Mouse (Mus musculus): Measurements from ENCODE around the gene Mrps24. TPM values are rescaled to one million over a fixed set of nuclear protein-coding genes. Genes with fewer than 3 reads are reported as not detected.

Gene Mrps24
- polyA plus RNA-seq, 1 experiment from 2014 or later: 122 TPM

DNA sequence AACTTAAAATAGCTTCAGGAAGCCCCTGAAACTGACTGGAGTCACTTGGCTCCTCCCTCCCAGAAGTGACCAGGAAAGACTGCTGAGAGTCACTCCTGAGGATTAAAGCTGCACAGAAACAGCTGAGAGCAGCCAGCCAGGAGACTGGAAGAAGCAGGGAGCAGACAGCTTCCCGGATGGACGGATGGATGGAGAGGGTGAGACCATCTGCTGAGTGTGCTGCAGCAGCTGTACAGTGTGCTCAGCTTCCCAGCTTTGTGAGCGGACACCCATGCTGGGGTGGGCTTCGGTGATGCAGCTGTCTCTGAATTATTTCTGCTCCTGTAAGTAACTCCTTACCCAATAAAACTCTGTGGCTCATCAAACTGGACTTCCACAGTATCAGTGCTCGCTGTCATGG lies 16.9 kb upstream of the Mrps24 start:
- Histone ChIP-seq H3K4me3 (ENCODE audit: low read depth, low read length) (no peak overlapping the region), H3K36me3 (replicated peaks; ENCODE audit: insufficient read depth, low read length) (no peaks in the 10 kb centered on the region), H3K27ac (ENCODE audit: low read depth) (no peak overlapping the region), H3K9ac (replicated peaks) (no peak overlapping the region), H3K9me3 (ENCODE audit: low read length) (no peaks in the 10 kb centered on the region), H3K4me2 (ENCODE audit: low read depth, low read length) (no peak overlapping the region), H3K27me3 (ENCODE audit: insufficient read depth, low read length) (no peaks in the 10 kb centered on the region), H3K4me1 (ENCODE audit: insufficient read depth) (peaks cover 13% of the 10 kb centered on the region)
- WGBS (ENCODE audit: insufficient replicate concordance): 83% methylated on average over 5 of the region's 5 CpGs
- no peak for DNase-seq
- TF ChIP-seq EP300 (IDR thresholded peaks at IDR 0.05; ENCODE audit: low read depth) (no peak), CTCF (IDR thresholded peaks at IDR 0.05; ENCODE audit: low read depth) (no peak)
- no peak for ATAC-seq

DNA sequence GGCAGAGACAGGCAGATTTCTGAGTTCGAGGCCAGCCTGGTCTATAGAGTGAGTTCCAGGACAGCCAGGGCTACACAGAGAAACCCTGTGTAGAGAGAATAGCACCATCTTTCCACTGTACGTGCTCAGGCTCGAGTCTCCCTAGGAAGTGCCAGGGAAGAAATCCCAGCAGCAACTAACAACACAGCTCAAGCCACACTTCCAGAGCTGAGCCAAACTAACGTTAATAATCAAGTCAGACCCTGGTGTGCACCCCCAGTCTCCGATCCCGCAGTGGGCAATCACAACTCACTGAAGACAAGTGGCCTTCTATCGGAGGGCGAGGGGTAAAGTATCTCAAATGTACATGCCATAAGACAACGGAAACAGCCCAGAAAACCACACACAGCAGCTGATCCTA lies 14.1 kb upstream of the Mrps24 start:
- Histone ChIP-seq H3K4me2 (ENCODE audit: low read depth, low read length) (no peak overlapping the region), H3K27ac (ENCODE audit: low read depth) (no peak overlapping the region), H3K9me3 (ENCODE audit: low read length) (no peaks in the 10 kb centered on the region), H3K4me1 (ENCODE audit: insufficient read depth) (peaks cover 13% of the 10 kb centered on the region), H3K36me3 (replicated peaks; ENCODE audit: insufficient read depth, low read length) (peaks cover 3% of the 10 kb centered on the region; the same call in 1 of the 2 replicates), H3K4me3 (ENCODE audit: low read depth, low read length) (no peak overlapping the region), H3K27me3 (ENCODE audit: insufficient read depth, low read length) (no peaks in the 10 kb centered on the region), H3K9ac (replicated peaks) (no peak overlapping the region)
- TF ChIP-seq EP300 (IDR thresholded peaks at IDR 0.05; ENCODE audit: low read depth): no peak
- TF ChIP-seq CTCF (IDR thresholded peaks at IDR 0.05; ENCODE audit: low read depth): no peak
- WGBS (ENCODE audit: insufficient replicate concordance): 79% methylated on average over 9 of the region's 9 CpGs
- DNase-seq (no peak), ATAC-seq (no peak)

DNA sequence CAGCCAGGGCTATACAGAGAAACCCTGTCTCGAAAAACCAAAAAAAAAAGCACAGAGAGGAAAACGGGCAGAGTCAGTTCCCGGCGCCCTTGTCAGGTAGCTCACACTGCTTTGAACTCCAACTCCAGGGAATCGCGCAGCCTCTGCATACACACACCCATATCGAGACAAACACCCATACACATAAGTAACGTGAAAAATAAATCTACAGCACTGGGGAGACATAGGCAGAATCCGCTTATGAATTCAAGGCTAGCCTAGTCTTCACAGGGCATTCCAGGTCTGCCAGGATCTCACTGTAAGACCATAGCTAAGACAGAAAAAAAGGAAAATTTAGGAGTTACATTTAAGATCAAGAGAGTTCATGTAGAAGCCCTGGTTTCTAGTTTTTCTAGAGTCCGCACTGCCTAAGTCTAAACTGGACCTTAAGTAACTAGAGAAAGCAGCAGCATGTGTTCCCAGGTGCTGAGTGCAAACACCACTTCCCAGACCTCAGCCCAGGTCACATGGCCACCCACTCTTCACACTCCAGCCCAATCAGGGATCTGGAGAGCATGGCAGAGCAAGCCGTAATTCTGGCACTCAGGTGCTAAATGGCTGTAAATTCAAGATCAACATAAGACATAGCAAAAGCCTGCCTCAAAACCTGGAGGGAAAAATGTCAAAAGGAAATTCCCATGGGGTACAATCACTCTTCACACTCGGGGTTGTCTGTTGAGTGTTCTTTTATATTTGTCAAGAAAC lies 3.3 kb upstream of the Mrps24 start:
- TF ChIP-seq CTCF (IDR thresholded peaks at IDR 0.05; ENCODE audit: low read depth): no peak
- TF ChIP-seq EP300 (IDR thresholded peaks at IDR 0.05; ENCODE audit: low read depth): no peak
- no peak overlapping the region for H3K27ac ChIP-seq (ENCODE audit: low read depth)
- no peak overlapping the region for H3K4me2 ChIP-seq (ENCODE audit: low read depth, low read length)
- 88% methylated on average over 12 of the region's 12 CpGs for WGBS (ENCODE audit: insufficient replicate concordance)
- H3K4me1 ChIP-seq (ENCODE audit: insufficient read depth): no peaks in the 10 kb centered on the region
- DNase-seq (no peak), ATAC-seq (no peak)
- H3K4me3 ChIP-seq (ENCODE audit: low read depth, low read length): no peak overlapping the region
- H3K9me3 ChIP-seq (ENCODE audit: low read length): no peaks in the 10 kb centered on the region
- no peak overlapping the region for H3K9ac ChIP-seq (replicated peaks)
- H3K27me3 ChIP-seq (ENCODE audit: insufficient read depth, low read length): no peaks in the 10 kb centered on the region
- peaks cover 38% of the 10 kb centered on the region for H3K36me3 ChIP-seq (replicated peaks; ENCODE audit: insufficient read depth, low read length)

DNA sequence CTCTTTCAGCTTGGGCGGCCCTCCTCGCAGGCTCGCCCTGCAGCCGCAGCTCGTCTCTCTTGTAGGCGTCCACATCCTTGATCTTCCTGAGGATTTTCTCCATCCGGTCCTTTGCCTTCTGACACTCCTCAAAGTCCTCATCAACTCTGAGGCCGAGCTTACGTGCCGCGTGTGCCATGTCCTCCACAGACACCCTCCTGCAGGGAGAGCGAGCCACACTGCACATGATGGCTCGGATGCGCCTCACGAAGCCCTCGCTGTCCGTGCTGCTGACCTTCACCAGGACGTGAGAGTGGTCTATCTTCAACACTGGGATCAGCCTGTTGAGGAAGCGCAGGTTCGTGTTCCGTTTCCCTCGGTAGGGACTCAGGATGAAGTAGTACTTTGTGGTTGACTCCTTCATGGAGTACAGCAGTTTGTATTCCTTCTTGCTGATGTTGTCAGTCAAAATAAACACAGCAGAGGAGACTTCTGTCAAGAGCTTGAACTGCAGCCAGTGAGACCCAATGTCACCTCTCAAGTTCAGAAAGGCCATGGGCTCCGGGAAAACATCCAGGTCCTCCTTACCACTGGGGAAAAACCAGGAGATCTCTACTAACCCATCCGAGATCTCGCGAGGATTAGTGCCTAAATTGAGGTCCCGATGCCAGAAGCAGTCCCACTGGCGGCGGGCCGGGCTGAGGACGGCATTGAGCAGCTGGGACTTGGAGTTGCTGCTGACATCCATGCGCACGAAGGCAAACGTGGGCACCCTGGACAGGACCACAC lies 1.6 kb upstream of the Mrps24 start:
- Histone ChIP-seq H3K4me3 (ENCODE audit: low read depth, low read length) (no peak overlapping the region), H3K27me3 (ENCODE audit: insufficient read depth, low read length) (no peaks in the 10 kb centered on the region), H3K9ac (replicated peaks) (no peak overlapping the region), H3K9me3 (ENCODE audit: low read length) (no peaks in the 10 kb centered on the region), H3K4me2 (ENCODE audit: low read depth, low read length) (no peak overlapping the region), H3K4me1 (ENCODE audit: insufficient read depth) (no peaks in the 10 kb centered on the region), H3K36me3 (replicated peaks; ENCODE audit: insufficient read depth, low read length) (peaks cover 34% of the 10 kb centered on the region), H3K27ac (ENCODE audit: low read depth) (no peak overlapping the region)
- DNase-seq: no peak
- TF ChIP-seq EP300 (IDR thresholded peaks at IDR 0.05; ENCODE audit: low read depth) (no peak), CTCF (IDR thresholded peaks at IDR 0.05; ENCODE audit: low read depth) (no peak)
- ATAC-seq: no peak
- WGBS (ENCODE audit: insufficient replicate concordance): 92% methylated on average over 34 of the region's 34 CpGs

DNA sequence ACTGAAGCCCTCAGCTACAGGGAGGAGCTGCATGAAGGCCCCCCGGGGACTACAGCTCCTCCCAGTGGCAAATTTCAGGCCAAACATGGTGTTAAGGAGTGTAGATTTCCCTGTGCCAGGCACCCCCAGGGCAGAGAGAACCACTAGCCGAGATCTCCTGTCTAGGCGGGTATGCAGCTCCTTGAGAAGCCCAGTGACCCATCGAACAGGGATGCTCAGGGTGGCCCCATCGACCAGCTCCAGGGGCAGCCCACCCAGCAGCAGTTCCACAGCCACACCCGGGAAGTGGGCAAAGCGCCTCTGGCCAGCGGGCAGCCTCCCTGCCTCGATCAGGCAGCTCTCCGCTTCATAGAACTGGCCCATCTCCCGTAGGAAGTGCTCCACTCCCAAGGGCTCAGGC lies 766 bp upstream of the Mrps24 start:
- DNase-seq (peak; percentile 14), ATAC-seq (no peak)
- no peak for TF ChIP-seq EP300 (IDR thresholded peaks at IDR 0.05; ENCODE audit: low read depth)
- 0 out of 2 replicates have a peak, but pooled peaks have one; percentile 1 for TF ChIP-seq CTCF (IDR thresholded peaks at IDR 0.05; ENCODE audit: low read depth)
- Histone ChIP-seq H3K9ac (replicated peaks) (no peak overlapping the region), H3K27me3 (ENCODE audit: insufficient read depth, low read length) (no peaks in the 10 kb centered on the region), H3K4me3 (ENCODE audit: low read depth, low read length) (no peak overlapping the region), H3K4me2 (ENCODE audit: low read depth, low read length) (no peak overlapping the region), H3K36me3 (replicated peaks; ENCODE audit: insufficient read depth, low read length) (peaks cover 31% of the 10 kb centered on the region), H3K27ac (ENCODE audit: low read depth) (no peak overlapping the region), H3K4me1 (ENCODE audit: insufficient read depth) (no peaks in the 10 kb centered on the region), H3K9me3 (ENCODE audit: low read length) (no peaks in the 10 kb centered on the region)
- WGBS (ENCODE audit: insufficient replicate concordance): 91% methylated on average over 11 of the region's 11 CpGs

DNA sequence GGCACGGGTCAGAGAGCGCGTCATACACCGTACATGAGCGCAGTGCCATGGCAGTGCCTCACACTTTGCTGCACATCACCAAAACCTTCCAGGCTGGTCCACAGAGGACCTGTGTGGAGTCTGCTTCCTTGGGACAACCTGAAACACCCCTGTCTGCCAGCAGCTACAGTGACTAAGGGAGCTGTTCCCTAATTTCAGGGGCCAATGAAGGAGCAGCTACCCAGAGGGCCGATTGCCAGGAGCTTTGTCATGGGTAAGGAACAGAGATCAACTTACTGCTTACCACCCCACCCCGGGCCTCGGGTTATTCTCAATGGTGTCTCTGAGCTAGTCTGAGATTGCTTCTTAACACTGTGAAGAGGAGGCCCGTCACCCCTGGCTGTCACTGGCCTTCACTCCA lies 301 bp downstream of the Mrps24 start:
- DNase-seq (no peak), ATAC-seq (no peak)
- no peak overlapping the region for H3K4me3 ChIP-seq (ENCODE audit: low read depth, low read length)
- H3K36me3 ChIP-seq (replicated peaks; ENCODE audit: insufficient read depth, low read length): peaks cover 31% of the 10 kb centered on the region
- H3K9me3 ChIP-seq (ENCODE audit: low read length): no peaks in the 10 kb centered on the region
- H3K9ac ChIP-seq (replicated peaks): no peak overlapping the region
- no peak overlapping the region for H3K27ac ChIP-seq (ENCODE audit: low read depth)
- no peak for TF ChIP-seq CTCF (IDR thresholded peaks at IDR 0.05; ENCODE audit: low read depth)
- TF ChIP-seq EP300 (IDR thresholded peaks at IDR 0.05; ENCODE audit: low read depth): no peak
- WGBS (ENCODE audit: insufficient replicate concordance): 81% methylated on average over 9 of the region's 9 CpGs
- H3K27me3 ChIP-seq (ENCODE audit: insufficient read depth, low read length): no peaks in the 10 kb centered on the region
- no peak overlapping the region for H3K4me2 ChIP-seq (ENCODE audit: low read depth, low read length)
- H3K4me1 ChIP-seq (ENCODE audit: insufficient read depth): no peaks in the 10 kb centered on the region
